Mouse (Mus musculus): ENCODE data around the gene Ccer1.
"Not testable (repeated sequence)": the region's sequence is repeated elsewhere in the genome, so short reads cannot be mapped to it uniquely, and the experiment has no call there.

Ccer1 gene

GRCm38 (mm10) chr10:97692913-97693312 lies at the start of gene Ccer1:
Gene Ccer1, plus strand, starts transcription at chr10:97693059.
- no peak for DNase-seq

- no peak for DNase-seq
Measured at GRCm38 (mm10) chr10:97643768-97644167, 49.1 kb upstream of the Ccer1 start, which contains the start of gene Epyc. Gene Epyc, plus strand, starts transcription at chr10:97644068.

- no peak for DNase-seq
Measured at GRCm38 (mm10) chr10:97650334-97650733, 42.5 kb upstream of the Ccer1 start.

GRCm38 (mm10) chr10:97659489-97659888 lies 33.4 kb upstream of the Ccer1 start:
- no peak for DNase-seq

GRCm38 (mm10) chr10:97668656-97669055 lies 24.2 kb upstream of the Ccer1 start:
- no peak for DNase-seq

GRCm38 (mm10) chr10:97670202-97670601 lies 22.7 kb upstream of the Ccer1 start:
- no peak for DNase-seq

GRCm38 (mm10) chr10:97673239-97673638 lies 19.6 kb upstream of the Ccer1 start:
- no peak for DNase-seq

- DNase-seq, result no peak
Measured at GRCm38 (mm10) chr10:97682981-97683380, 9.9 kb upstream of the Ccer1 start.

GRCm38 (mm10) chr10:97687198-97687597 lies 5.7 kb upstream of the Ccer1 start:
- DNase-seq, result no peak

- no peak for DNase-seq
Measured at GRCm38 (mm10) chr10:97689425-97689824, 3.4 kb upstream of the Ccer1 start.

GRCm38 (mm10) chr10:97693398-97694135 lies 708 bp downstream of the Ccer1 start:
- no peak for DNase-seq

- DNase-seq, result no peak
Measured at GRCm38 (mm10) chr10:97702321-97702720, 9.5 kb downstream of the Ccer1 start.

- DNase-seq, result peak; percentile 52
Measured at GRCm38 (mm10) chr10:97704562-97704961, 11.7 kb downstream of the Ccer1 start.

GRCm38 (mm10) chr10:97712687-97713086 lies 19.8 kb downstream of the Ccer1 start:
- DNase-seq, result peak; percentile 34

GRCm38 (mm10) chr10:97714584-97714983 lies 21.7 kb downstream of the Ccer1 start:
- no peak for DNase-seq

- no peak for DNase-seq
Measured at GRCm38 (mm10) chr10:97715289-97715906, 22.5 kb downstream of the Ccer1 start.

GRCm38 (mm10) chr10:97717233-97717632 lies 24.4 kb downstream of the Ccer1 start:
- no peak for DNase-seq

- no peak for DNase-seq
Measured at GRCm38 (mm10) chr10:97718021-97718420, 25.2 kb downstream of the Ccer1 start.

GRCm38 (mm10) chr10:97720625-97721024 lies 27.8 kb downstream of the Ccer1 start:
- no peak for DNase-seq

GRCm38 (mm10) chr10:97722709-97723108 lies 29.9 kb downstream of the Ccer1 start:
- DNase-seq, result no peak

GRCm38 (mm10) chr10:97725929-97726328 lies 33.1 kb downstream of the Ccer1 start:
- DNase-seq, result no peak

- not testable (repeated sequence) for DNase-seq
Measured at GRCm38 (mm10) chr10:97726655-97727054, 33.8 kb downstream of the Ccer1 start, which contains the start of gene C030005K15Rik. Gene C030005K15Rik, minus strand, starts transcription at chr10:97726755.
